Mouse (Mus musculus): ENCODE measurements around the gene Cdh7. TPM values are rescaled to one million over a fixed set of nuclear protein-coding genes. Genes with fewer than 3 reads are reported as not detected.
"Not testable (repeated sequence)": the region's sequence is repeated elsewhere in the genome, so short reads cannot be mapped to it uniquely, and the experiment has no call there.

Cdh7 gene
- polyA plus RNA-seq, 1 experiment from 2014 or later: 0.50 TPM

GRCm38 (mm10) chr1:110118862-110119261, 136.6 kb downstream of the Cdh7 start:
- Histone ChIP-seq H3K4me3 (replicated peaks; ENCODE audit: low read length) (no peak overlapping the region), H3K27ac (ENCODE audit: low read length) (no peak overlapping the region), H3K36me3 (ENCODE audit: control insufficient read depth, insufficient read depth, low read length) (no peaks in the 10 kb centered on the region), H3K9ac (ENCODE audit: low read length) (no peak overlapping the region), H3K4me1 (ENCODE audit: control insufficient read depth, insufficient read depth, low read length) (no peaks in the 10 kb centered on the region), H3K4me2 (ENCODE audit: low read depth, low read length) (no peak overlapping the region), H3K27me3 (ENCODE audit: control insufficient read depth, insufficient read depth, low read length) (no peaks in the 10 kb centered on the region), H3K9me3 (replicated peaks; ENCODE audit: control insufficient read depth, low read length) (no peaks in the 10 kb centered on the region)
- ATAC-seq (ENCODE audit: insufficient read depth, low FRiP score): no peak
- 76% methylated on average over 1 of the region's 1 CpGs for WGBS

- not testable (repeated sequence) for H3K4me3 ChIP-seq (replicated peaks; ENCODE audit: low read length); H3K36me3 ChIP-seq (ENCODE audit: control insufficient read depth, insufficient read depth, low read length); H3K4me2 ChIP-seq (ENCODE audit: low read depth, low read length); ATAC-seq (ENCODE audit: insufficient read depth, low FRiP score); H3K27me3 ChIP-seq (ENCODE audit: control insufficient read depth, insufficient read depth, low read length); H3K9me3 ChIP-seq (replicated peaks; ENCODE audit: control insufficient read depth, low read length); H3K9ac ChIP-seq (ENCODE audit: low read length); H3K4me1 ChIP-seq (ENCODE audit: control insufficient read depth, insufficient read depth, low read length); H3K27ac ChIP-seq (ENCODE audit: low read length)
- 93% methylated on average over 2 of the region's 12 CpGs for WGBS
These were observed 189.2 kb downstream of the Cdh7 start for GRCm38 (mm10) chr1:110171459-110171858.
